Mouse (Mus musculus) thymus, adult 2 months (tissue): Measurements from ENCODE around the gene Ryr2. TPM values are rescaled to one million over a fixed set of nuclear protein-coding genes. Genes with fewer than 3 reads are reported as not detected.

Source experiments
- DNase-seq: peaks from one replicate; pipeline ENCODE4 v3.0.0; 2021
- H3K27ac ChIP-seq: fragments of 200-500 bp; 2 replicates; pipeline ENCODE4 v1.5.1; 2012; ENCODE audit warnings: low read length, control low read depth; ENCODE audit not compliant: control insufficient read depth, insufficient read depth
- H3K27me3 ChIP-seq: fragments of 200-500 bp; 2 replicates; pipeline ENCODE4 v1.6.1; 2012; ENCODE audit warnings: mild to moderate bottlenecking, low read length, moderate library complexity, mixed read lengths; ENCODE audit not compliant: control insufficient read depth, insufficient read depth
- H3K36me3 ChIP-seq: fragments of 200-500 bp; 2 replicates; pipeline ENCODE4 v1.6.1; 2012; ENCODE audit warnings: mild to moderate bottlenecking, low read length, moderate library complexity; ENCODE audit not compliant: control insufficient read depth, insufficient read depth
- H3K4me1 ChIP-seq: fragments of 200-500 bp; replicated peaks from 2 replicates; pipeline ENCODE4 v1.6.1; 2012; ENCODE audit warnings: low read length; ENCODE audit not compliant: control insufficient read depth, insufficient read depth
- H3K4me3 ChIP-seq: fragments of 200-500 bp; 2 replicates; pipeline ENCODE4 v1.5.1; 2012; ENCODE audit warnings: mild to moderate bottlenecking, low read length, control low read depth, moderate library complexity; ENCODE audit not compliant: control insufficient read depth, insufficient read depth
- CTCF ChIP-seq: fragments of 200-500 bp; IDR thresholded peaks from 2 replicates; pipeline ENCODE4 v1.5.1; 2012; ENCODE audit warnings: mild to moderate bottlenecking, control low read depth, low read length, moderate library complexity, borderline replicate concordance; ENCODE audit not compliant: control insufficient read depth, poor library complexity, insufficient read depth; ENCODE audit errors: extremely low read depth
- POLR2A ChIP-seq: fragments of 200-500 bp; IDR thresholded peaks from 2 replicates; pipeline ENCODE4 v1.6.1; 2012; ENCODE audit warnings: mild to moderate bottlenecking, low read length, control low read depth, moderate library complexity; ENCODE audit not compliant: control insufficient read depth, poor library complexity, insufficient read depth; ENCODE audit errors: extremely low read depth
- WGBS: fragments of 180-500 bp; shearing (Covaris S2); methylation state at CpG from one replicate; pipeline ENCODE4 v1.1.7; 2018; 5-methylcytosine and 5-hydroxymethylcytosine counted together
- polyA plus RNA-seq: library from polyadenylated mRNA; depleted of rRNA; stranded (reverse); fragments of >200 nt; gene quantifications from 2 replicates; pipeline ENCODE4 v1.2.3, GENCODE M21; 2012

The Ryr2 gene
- polyA plus RNA-seq, 1 experiment, result 3.6 TPM

DNA sequence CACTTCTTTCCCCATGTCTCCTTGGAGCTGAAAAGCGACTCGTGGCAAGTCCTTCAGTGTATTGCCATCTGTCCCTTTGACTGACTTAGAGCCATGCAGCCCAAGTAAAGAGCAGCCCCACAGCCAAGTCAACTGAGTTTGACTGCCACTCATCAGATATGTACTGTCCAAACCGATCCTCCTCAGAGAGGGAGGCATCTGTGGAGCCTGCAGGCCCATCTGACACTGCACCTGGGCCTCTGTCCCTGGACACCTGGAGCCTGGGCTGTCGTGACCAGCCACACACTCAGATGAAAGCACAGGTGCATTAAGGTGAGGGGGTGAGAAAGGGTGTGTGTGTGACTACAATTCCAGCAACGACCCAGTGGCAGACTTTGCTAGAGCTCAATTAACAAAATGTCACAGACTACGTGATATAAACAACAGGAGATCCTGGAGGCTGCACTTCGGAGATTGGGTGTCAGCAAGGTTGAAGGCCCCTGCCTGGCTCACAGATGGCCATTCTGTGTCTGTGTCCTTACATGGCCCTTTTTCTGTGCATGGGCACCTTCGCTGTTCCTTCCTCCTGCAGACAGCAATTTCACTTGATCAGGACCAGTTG is 63.8 kb downstream of the Ryr2 start:
- no peak overlapping the region for H3K27ac ChIP-seq
- TF ChIP-seq CTCF (no peak), POLR2A (no peak)
- WGBS, result 85% methylated on average over 8 of the region's 8 CpGs
- H3K4me1 ChIP-seq, result no peaks in the 10 kb centered on the region
- H3K4me3 ChIP-seq, result no peak overlapping the region
- H3K36me3 ChIP-seq, result no peaks in the 10 kb centered on the region
- DNase-seq, result no peak
- H3K27me3 ChIP-seq, result no peaks in the 10 kb centered on the region

DNA sequence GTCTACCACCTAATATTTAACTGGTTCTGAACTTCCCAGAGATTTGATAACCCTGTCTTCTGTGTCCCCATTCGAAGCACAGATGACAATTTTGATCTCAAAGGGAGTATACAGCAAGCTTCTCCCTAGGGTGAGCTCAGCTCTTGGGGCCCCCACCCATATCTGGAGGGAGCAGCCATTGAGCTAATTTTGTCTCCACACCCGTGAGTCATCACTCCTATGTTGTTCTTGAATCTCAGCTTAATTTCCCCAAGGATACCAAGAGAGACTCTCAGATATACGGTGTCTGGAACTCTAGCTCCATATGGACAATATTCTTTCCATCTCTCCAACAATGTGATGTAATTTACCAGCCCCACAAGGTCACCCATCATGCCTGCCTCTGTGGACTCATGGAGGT is 66.8 kb downstream of the Ryr2 start:
- TF ChIP-seq POLR2A (no peak), CTCF (no peak)
- 93% methylated on average over 3 of the region's 3 CpGs for WGBS
- Histone ChIP-seq H3K27me3 (no peaks in the 10 kb centered on the region), H3K36me3 (no peaks in the 10 kb centered on the region), H3K27ac (no peak overlapping the region), H3K4me1 (no peaks in the 10 kb centered on the region), H3K4me3 (no peak overlapping the region)
- no peak for DNase-seq

DNA sequence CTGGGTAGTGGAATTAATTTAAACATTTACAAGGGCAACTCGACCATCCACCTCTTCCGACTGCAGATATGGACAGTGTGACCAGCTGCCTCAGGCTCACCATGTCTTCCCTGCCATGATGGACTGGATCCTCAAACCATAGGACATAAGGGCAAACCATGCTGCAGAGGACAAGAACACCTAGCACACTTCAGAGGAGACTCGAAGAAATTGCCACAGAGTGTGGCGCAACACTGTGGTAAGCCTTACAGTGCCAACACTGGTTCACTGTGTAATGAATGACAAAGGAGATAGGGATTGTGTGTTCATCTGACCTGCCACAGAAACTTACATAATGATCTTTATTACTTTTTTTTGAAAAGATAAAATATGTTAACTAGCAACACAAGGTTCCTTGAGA is 68.1 kb downstream of the Ryr2 start:
- H3K27me3 ChIP-seq, result no peaks in the 10 kb centered on the region
- H3K4me1 ChIP-seq, result no peaks in the 10 kb centered on the region
- H3K4me3 ChIP-seq, result no peak overlapping the region
- no peak for TF ChIP-seq CTCF
- H3K36me3 ChIP-seq, result no peaks in the 10 kb centered on the region
- DNase-seq, result no peak
- 89% methylated on average over 4 of the region's 4 CpGs for WGBS
- H3K27ac ChIP-seq, result no peak overlapping the region

DNA sequence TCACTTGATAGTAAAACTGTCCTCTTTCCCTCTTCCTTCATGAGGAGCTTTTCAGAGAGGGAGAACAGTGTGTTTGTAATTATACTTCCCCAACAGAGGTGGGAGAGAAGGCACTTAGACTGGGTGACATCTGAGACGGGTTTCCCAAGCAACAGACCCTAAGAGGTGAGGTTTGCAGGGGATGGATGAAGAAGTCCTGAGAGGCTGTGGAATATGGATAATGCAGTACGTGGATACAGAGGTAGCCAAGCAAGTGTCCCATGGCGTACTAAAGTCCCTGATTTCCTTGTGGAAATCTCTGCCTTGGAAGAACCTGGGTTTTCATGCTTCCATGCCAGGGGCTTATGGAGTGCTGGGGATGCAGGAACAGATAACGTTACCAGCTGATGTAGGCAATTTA is 69.5 kb downstream of the Ryr2 start:
- WGBS, result 93% methylated on average over 4 of the region's 4 CpGs
- Histone ChIP-seq H3K27ac (no peak overlapping the region), H3K4me3 (no peak overlapping the region), H3K27me3 (no peaks in the 10 kb centered on the region), H3K4me1 (no peaks in the 10 kb centered on the region), H3K36me3 (no peaks in the 10 kb centered on the region)
- no peak for TF ChIP-seq POLR2A
- no peak for TF ChIP-seq CTCF
- DNase-seq, result no peak

DNA sequence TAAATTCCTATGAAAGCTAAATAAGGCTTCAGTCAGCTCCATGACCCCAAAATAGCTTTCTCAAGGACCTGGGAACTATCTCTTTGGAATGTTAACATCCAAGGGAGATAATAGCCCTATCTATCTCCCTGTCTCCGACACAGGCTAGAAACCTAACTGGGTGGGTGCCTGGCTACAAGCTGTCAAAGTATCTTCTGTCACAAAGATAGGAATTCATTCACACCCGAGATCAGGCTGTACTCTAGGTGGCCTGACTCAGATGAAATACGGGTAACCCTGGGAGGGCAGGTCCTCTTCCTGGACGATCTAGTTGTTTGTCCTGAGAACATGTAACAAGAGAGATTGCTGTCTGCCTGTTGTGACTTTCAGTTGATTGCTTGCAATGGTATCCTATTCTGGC is 69.9 kb downstream of the Ryr2 start:
- H3K4me1 ChIP-seq, result no peaks in the 10 kb centered on the region
- no peaks in the 10 kb centered on the region for H3K36me3 ChIP-seq
- DNase-seq, result no peak
- H3K27ac ChIP-seq, result no peak overlapping the region
- no peak overlapping the region for H3K4me3 ChIP-seq
- H3K27me3 ChIP-seq, result no peaks in the 10 kb centered on the region
- no peak for TF ChIP-seq POLR2A
- no peak for TF ChIP-seq CTCF
- 77% methylated on average over 4 of the region's 4 CpGs for WGBS

DNA sequence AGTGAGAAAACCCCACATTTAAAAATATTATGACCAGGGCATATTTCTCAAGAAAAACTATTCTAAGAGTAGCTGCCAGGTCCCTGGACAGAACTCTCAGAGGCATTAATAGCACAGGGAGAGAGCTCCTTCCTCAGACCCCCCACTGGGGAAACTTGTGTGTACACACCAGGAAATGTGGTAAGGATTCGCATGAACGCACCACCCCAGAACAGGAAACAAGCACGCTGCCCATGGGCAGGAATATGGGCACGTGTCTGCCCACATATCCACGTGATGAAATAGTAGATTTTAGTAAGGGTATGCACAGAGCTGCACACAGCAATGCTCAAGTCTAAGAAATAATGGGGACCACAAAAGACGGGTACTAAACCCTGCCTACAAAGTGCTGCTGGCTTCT is 72.8 kb downstream of the Ryr2 start:
- TF ChIP-seq POLR2A (no peak), CTCF (no peak)
- no peaks in the 10 kb centered on the region for H3K36me3 ChIP-seq
- WGBS, result 9% methylated on average over 6 of the region's 6 CpGs
- no peak overlapping the region for H3K27ac ChIP-seq
- no peak for DNase-seq
- no peaks in the 10 kb centered on the region for H3K27me3 ChIP-seq
- no peak overlapping the region for H3K4me3 ChIP-seq
- no peaks in the 10 kb centered on the region for H3K4me1 ChIP-seq

DNA sequence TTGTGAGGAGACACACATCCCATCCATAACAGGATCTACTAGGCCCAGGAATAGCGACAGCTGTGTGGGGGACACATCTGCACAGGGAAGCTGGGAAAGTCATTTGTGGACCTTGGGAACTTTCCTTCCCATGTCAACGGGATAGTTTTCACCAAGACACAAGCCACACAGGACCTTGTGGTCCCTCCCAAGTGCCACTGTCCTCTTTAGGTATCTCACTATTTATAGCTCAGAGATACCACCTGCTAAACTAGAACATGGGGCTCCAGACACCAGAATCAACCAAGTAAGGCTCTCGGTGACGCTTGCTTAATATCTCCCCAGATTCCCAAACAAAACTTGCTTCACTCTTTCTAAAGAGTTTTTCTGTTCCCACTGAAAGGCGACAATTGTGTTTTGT is 73.5 kb downstream of the Ryr2 start:
- Histone ChIP-seq H3K36me3 (no peaks in the 10 kb centered on the region), H3K27me3 (no peaks in the 10 kb centered on the region), H3K4me1 (no peaks in the 10 kb centered on the region), H3K4me3 (no peak overlapping the region), H3K27ac (no peak overlapping the region)
- TF ChIP-seq CTCF (no peak), POLR2A (no peak)
- WGBS, result 90% methylated on average over 5 of the region's 5 CpGs
- no peak for DNase-seq
